Mouse (Mus musculus): ENCODE data around the gene Bcan.

DNA sequence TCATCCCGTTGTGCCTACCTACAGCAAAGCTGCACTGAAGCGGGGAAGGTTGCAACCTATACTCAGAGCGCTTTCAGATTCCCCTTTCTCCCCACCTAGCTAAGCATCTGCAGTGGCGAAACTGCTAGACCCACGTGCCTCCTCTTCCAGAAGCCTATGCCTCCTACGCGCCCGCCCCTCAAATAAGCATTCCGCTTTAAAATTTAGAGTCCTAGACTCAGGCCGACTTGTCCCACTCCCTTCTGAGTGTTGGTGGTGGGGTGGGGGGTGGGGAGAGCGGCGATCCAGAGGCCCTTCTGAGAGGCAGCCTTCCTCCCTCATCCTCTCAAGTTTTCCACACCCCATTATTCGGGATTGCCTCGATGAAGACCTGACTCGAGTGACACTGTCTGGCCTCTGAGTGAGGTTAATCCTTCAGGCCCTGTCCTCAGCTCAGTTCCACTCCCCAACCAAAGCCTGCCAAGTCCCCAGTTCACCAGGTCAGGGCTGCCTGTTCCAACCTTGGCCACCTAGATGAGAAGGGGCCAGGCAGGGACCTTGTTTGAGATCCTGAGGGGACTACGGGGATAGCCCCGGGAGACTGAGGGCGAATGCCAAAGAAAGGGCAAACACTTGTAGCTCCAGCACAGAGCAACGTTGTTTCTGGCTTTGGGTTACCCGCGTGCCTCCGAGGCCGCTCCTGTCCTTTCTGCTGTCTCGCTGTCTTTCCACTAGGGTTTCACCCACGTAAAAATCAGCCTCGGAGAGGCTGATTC is 52.8 kb downstream of the Bcan start:
- TF ChIP-seq CTCF (IDR thresholded peaks at IDR 0.05) (no peak), POLR2A (IDR thresholded peaks at IDR 0.05; ENCODE audit: insufficient read depth, low read depth, low read length) (no peak), EP300 (IDR thresholded peaks at IDR 0.05; ENCODE audit: insufficient read depth, low read depth, low read length) (no peak)

All from heart, adult 2 months (tissue).